Mouse (Mus musculus) T-cell, adult 2 months (primary cell): ENCODE data around the gene Gm5901.
"Not testable (repeated sequence)": the region's sequence is repeated elsewhere in the genome, so short reads cannot be mapped to it uniquely, and the experiment has no call there.

Experiments used
- DNase-seq: peaks from one replicate; pipeline ENCODE4 v3.0.0; 2022; ENCODE audit warnings: low spot score

Gene Gm5901

GRCm38 (mm10) chr7:105374866-105375265 lies at the start of gene Gm5901:
Gene Gm5901, plus strand, starts transcription at chr7:105375038.
- DNase-seq = no peak

- DNase-seq = no peak
Observed at GRCm38 (mm10) chr7:105325302-105325701, 49.5 kb upstream of the Gm5901 start.

- no peak for DNase-seq
Observed at GRCm38 (mm10) chr7:105334004-105334403, 40.8 kb upstream of the Gm5901 start, which contains the start of gene Olfr690. Gene Olfr690, minus strand, starts transcription at chr7:105334104.

- DNase-seq = no peak
Observed at GRCm38 (mm10) chr7:105342170-105342569, 32.7 kb upstream of the Gm5901 start, which contains the start of gene Olfr691. Gene Olfr691, minus strand, starts transcription at chr7:105342270.

GRCm38 (mm10) chr7:105342752-105343151 lies 32.1 kb upstream of the Gm5901 start:
- DNase-seq = no peak

- DNase-seq = not testable (repeated sequence)
Observed at GRCm38 (mm10) chr7:105356064-105356463, 18.8 kb upstream of the Gm5901 start.

- not testable (repeated sequence) for DNase-seq
Observed at GRCm38 (mm10) chr7:105356487-105356886, 18.4 kb upstream of the Gm5901 start.

GRCm38 (mm10) chr7:105361713-105362112 lies 13.1 kb upstream of the Gm5901 start:
- DNase-seq = no peak

GRCm38 (mm10) chr7:105367268-105367667 lies 7.6 kb upstream of the Gm5901 start:
- no peak for DNase-seq

GRCm38 (mm10) chr7:105367930-105368329 lies 6.9 kb upstream of the Gm5901 start, which contains the start of gene Olfr692:
Gene Olfr692, plus strand, starts transcription at chr7:105368230.
- DNase-seq = no peak

GRCm38 (mm10) chr7:105368521-105368920 lies 6.3 kb upstream of the Gm5901 start:
- no peak for DNase-seq

- no peak for DNase-seq
Observed at GRCm38 (mm10) chr7:105372912-105373311, 1.9 kb upstream of the Gm5901 start.

- no peak for DNase-seq
Observed at GRCm38 (mm10) chr7:105373509-105373908, 1.3 kb upstream of the Gm5901 start.

- DNase-seq = no peak
Observed at GRCm38 (mm10) chr7:105373976-105374375, 862 bp upstream of the Gm5901 start.

GRCm38 (mm10) chr7:105380329-105380728 lies 5.5 kb downstream of the Gm5901 start:
- DNase-seq = no peak

- DNase-seq = no peak
Observed at GRCm38 (mm10) chr7:105387696-105388095, 12.9 kb downstream of the Gm5901 start.

GRCm38 (mm10) chr7:105390236-105390635 lies 15.4 kb downstream of the Gm5901 start:
- DNase-seq = no peak

GRCm38 (mm10) chr7:105394606-105395005 lies 19.8 kb downstream of the Gm5901 start:
- no peak for DNase-seq

GRCm38 (mm10) chr7:105395131-105395820 lies 20.4 kb downstream of the Gm5901 start:
- peak; percentile 31 for DNase-seq

GRCm38 (mm10) chr7:105396126-105396525 lies 21.3 kb downstream of the Gm5901 start:
- DNase-seq = no peak

- peak; percentile 5 for DNase-seq
Observed at GRCm38 (mm10) chr7:105399058-105399934, 24.5 kb downstream of the Gm5901 start.

- peak; percentile 97 for DNase-seq
Observed at GRCm38 (mm10) chr7:105399935-105400624, 25.2 kb downstream of the Gm5901 start, which contains the start of gene Fam160a2. Gene Fam160a2, minus strand, starts transcription at chr7:105400054.
